ENCODE assay signal across 26 mouse cellular contexts in genomic region chr17:45706796-45707195, GRCm38 (mm10). TPM values are rescaled to one million over a fixed set of nuclear protein-coding genes. Genes with fewer than 3 reads are reported as not detected.
A peak's percentile ranks its signal among the peaks of the same experiment; 100 is the strongest.
DNase-seq lines count a peak whose midpoint lies in the region; ATAC-seq and TF ChIP-seq lines count a peak whose summit lies in the region.
"Had no signal": no experiment of that assay in that cellular context is flagged by ENCODE, and none has a peak within 500 bp of the region (broad histone marks: within the 10 kb centered on the region; RNA-seq: fewer than 3 reads in every experiment).

No protein-coding gene starts in this region.

- H3K4me1 ChIP-seq in lung, postnatal 0 days (ENCODE audit: insufficient read depth, low read depth, low read length) = peaks cover 2% of the 10 kb centered on the region; the same call in 1 of the 2 replicates
- H3K4me1 ChIP-seq: embryonic facial prominence, embryonic 12.5 days; forebrain, embryonic 13.5 days; forebrain, embryonic 15.5 days had no signal

- no peaks in the 10 kb centered on the region for H3K27me3 ChIP-seq in lung, postnatal 0 days (replicated peaks; ENCODE audit: insufficient read depth, low read length)
- H3K27me3 ChIP-seq: embryonic facial prominence, embryonic 12.5 days; forebrain, embryonic 13.5 days; forebrain, embryonic 15.5 days; Patski had no signal

- H3K4me3 ChIP-seq in gastrocnemius, adult 2 months = no peak overlapping the region
- no peak overlapping the region for H3K4me3 ChIP-seq in lung, postnatal 0 days (ENCODE audit: low read depth, low read length)
- H3K4me3 ChIP-seq: embryonic facial prominence, embryonic 10.5 days; embryonic facial prominence, embryonic 12.5 days; forebrain, embryonic 13.5 days; forebrain, embryonic 15.5 days had no signal

- H3K9me3 ChIP-seq in lung, postnatal 0 days (ENCODE audit: low read length) = no peaks in the 10 kb centered on the region
- H3K9me3 ChIP-seq: embryonic facial prominence, embryonic 10.5 days; embryonic facial prominence, embryonic 12.5 days; forebrain, embryonic 13.5 days; forebrain, embryonic 15.5 days had no signal

- peak overlapping the region; percentile 76; the same call in 1 of the 2 replicates for H3K27ac ChIP-seq in gastrocnemius, adult 2 months
- no peak overlapping the region for H3K27ac ChIP-seq in lung, postnatal 0 days (ENCODE audit: low read length)
- H3K27ac ChIP-seq: embryonic facial prominence, embryonic 10.5 days; embryonic facial prominence, embryonic 12.5 days; forebrain, embryonic 13.5 days; forebrain, embryonic 15.5 days had no signal

- no peak overlapping the region for H3K9ac ChIP-seq in lung, postnatal 0 days (replicated peaks; ENCODE audit: low read depth)
- H3K9ac ChIP-seq: embryonic facial prominence, embryonic 12.5 days; forebrain, embryonic 13.5 days; forebrain, embryonic 15.5 days; forebrain, postnatal 0 days had no signal

- WGBS in lung, postnatal 0 days = 52% methylated on average over 5 of the region's 5 CpGs

- no peak for ATAC-seq in lung, postnatal 0 days
- ATAC-seq: activated CD4-positive, CD25-positive, alpha-beta regulatory T cell, adult 4 months; forebrain, embryonic 13.5 days; forebrain, embryonic 15.5 days; forebrain, postnatal 0 days; Patski had no signal

- TF ChIP-seq EP300 in lung, postnatal 0 days (IDR thresholded peaks at IDR 0.05) = no peak

- no peak for DNase-seq in gastrocnemius, adult 2 months
- no peak for DNase-seq in gastrocnemius, adult 8-10 months (ENCODE audit: low spot score in 2 of 2)
- no peak for DNase-seq in lung, postnatal 0 days (ENCODE audit: low spot score)
- no peak for DNase-seq in lung, postnatal 10 days
- peak; percentile 58 for DNase-seq in 416B (ENCODE audit: low read depth)
- no peak for DNase-seq in layer of hippocampus, postnatal 25 days (ENCODE audit: extremely low spot score in 1 of 2, low spot score in 1 of 2)
- DNase-seq: adrenal gland, adult 8-10 months; adrenal gland, postnatal 14 days; adrenal gland, postnatal 36 days; cerebellum, adult 11-12 months; cerebellum, adult 2 months; cerebellum, adult 9-10 months; cerebellum, postnatal 10 days; cerebellum, postnatal 25 days; forebrain, postnatal 0 days had no signal

- TF ChIP-seq CTCF in gastrocnemius, adult 2 months (IDR thresholded peaks at IDR 0.05) = no peak
- TF ChIP-seq CTCF in lung, postnatal 0 days (IDR thresholded peaks at IDR 0.05) = 0 out of 2 replicates have a peak, but pooled peaks have one; percentile 12

- H3K36me3 ChIP-seq in lung, postnatal 0 days (ENCODE audit: insufficient read depth, low read length) = no peaks in the 10 kb centered on the region
- H3K36me3 ChIP-seq: embryonic facial prominence, embryonic 10.5 days; embryonic facial prominence, embryonic 12.5 days; forebrain, embryonic 15.5 days had no signal

- H3K4me2 ChIP-seq in lung, postnatal 0 days (replicated peaks; ENCODE audit: low read depth, low read length) = no peak overlapping the region
- H3K4me2 ChIP-seq: embryonic facial prominence, embryonic 12.5 days; forebrain, embryonic 13.5 days; forebrain, embryonic 15.5 days had no signal

- intact Hi-C loops in gastrocnemius, adult 2 months (cut with DNase I) = no loop called here

RNA-seq across cellular contexts. Expression of gene Tmem63b, which starts 20.1 kb away (rescaled TPM):
- total RNA-seq in gastrocnemius, adult 2 months (2021) = 10 to 100 TPM; 66.5 to 81.6 TPM
- 10 to 100 TPM; 65.5 to 74.0 (median 68.3) TPM for total RNA-seq in gastrocnemius, adult 8-10 months (2022)
- polyA plus RNA-seq in lung, postnatal 0 days (2015; fragmentation: Nextera tagmentation; extraction: Ambion mirVana) = 78.5 and 88.2 TPM in 2 replicates
- 100 to 1,000 TPM; 176 to 191 TPM for total RNA-seq in layer of hippocampus, postnatal 25 days (2021)

RNA-seq across cellular contexts. Expression of gene Mrpl14, which starts 20.7 kb away (rescaled TPM):
- 100 to 1,000 TPM in 1 of 2 experiments, 10 to 100 TPM in 1; 99.5 to 139 TPM for total RNA-seq in gastrocnemius, adult 2 months (2021)
- 100 to 1,000 TPM; 105 to 141 (median 132) TPM for total RNA-seq in gastrocnemius, adult 8-10 months (2022)
- 224 and 234 TPM in 2 replicates for polyA plus RNA-seq in lung, postnatal 0 days (2015; fragmentation: Nextera tagmentation; extraction: Ambion mirVana)
- total RNA-seq in layer of hippocampus, postnatal 25 days (2021) = 10 to 100 TPM; 40.0 to 40.9 TPM

RNA-seq across cellular contexts. Expression of gene 1600014C23Rik, which starts 26.8 kb away (rescaled TPM):
- under 1 TPM in 1 of 2 experiments, not detected in 1; 0.50 TPM for total RNA-seq in gastrocnemius, adult 2 months (2021)
- total RNA-seq in gastrocnemius, adult 8-10 months (2022) = under 1 TPM in 1 of 4 experiments, not detected in 3; 0.92 TPM
- not detected in 2 replicates for polyA plus RNA-seq in lung, postnatal 0 days (2015; fragmentation: Nextera tagmentation; extraction: Ambion mirVana)
- under 1 TPM in 1 of 2 experiments, not detected in 1; 0.59 TPM for total RNA-seq in layer of hippocampus, postnatal 25 days (2021)
- total RNA-seq: adrenal gland, adult 18-20 months; adrenal gland, adult 8-10 months; adrenal gland, postnatal 14 days; adrenal gland, postnatal 36 days; ES-E14; forebrain, postnatal 0 days had no signal
- polyA plus RNA-seq: activated CD4-positive, CD25-positive, alpha-beta regulatory T cell, adult 4 months; C2C12; cortical plate, adult 2 months; embryonic facial prominence, embryonic 10.5 days; embryonic facial prominence, embryonic 14.5 days; forebrain, embryonic 15.5 days; forebrain, postnatal 0 days; Patski had no signal

RNA-seq across cellular contexts. Expression of gene Capn11, which starts 47.7 kb away (rescaled TPM):
- total RNA-seq in gastrocnemius, adult 2 months (2021) = under 1 TPM; 0.59 to 0.98 TPM
- total RNA-seq in gastrocnemius, adult 8-10 months (2022) = under 1 TPM; 0.15 to 0.51 (median 0.33) TPM
- 0.08 TPM in 1 of 2 replicates, not detected in the other for polyA plus RNA-seq in lung, postnatal 0 days (2015; fragmentation: Nextera tagmentation; extraction: Ambion mirVana)
- total RNA-seq in layer of hippocampus, postnatal 25 days (2021) = under 1 TPM; 0.19 to 0.20 TPM
- total RNA-seq: adrenal gland, postnatal 36 days; ES-E14 had no signal
- polyA plus RNA-seq: embryonic facial prominence, embryonic 14.5 days; Patski had no signal
